In genomic region chr2:156873629-156874028, GRCm38 (mm10) we compare ENCODE assay signal across 9 mouse cellular contexts. TPM values are rescaled to one million over a fixed set of nuclear protein-coding genes. Genes with fewer than 3 reads are reported as not detected.
A peak's percentile ranks its signal among the peaks of the same experiment; 100 is the strongest.
DNase-seq lines count a peak whose midpoint lies in the region; ATAC-seq and TF ChIP-seq lines count a peak whose summit lies in the region.
"Had no signal": no experiment of that assay in that cellular context is flagged by ENCODE, and none has a peak within 500 bp of the region (broad histone marks: within the 10 kb centered on the region; RNA-seq: fewer than 3 reads in every experiment).

No protein-coding gene starts in this region.

- no peak overlapping the region for H3K4me2 ChIP-seq in kidney, postnatal 0 days (ENCODE audit: low read length)
- no peak overlapping the region for H3K4me2 ChIP-seq in stomach, postnatal 0 days (replicated peaks; ENCODE audit: low read depth)
- H3K4me2 ChIP-seq: liver, embryonic 15.5 days had no signal

- peak; percentile 85 for TF ChIP-seq CTCF in kidney, postnatal 0 days (IDR thresholded peaks at IDR 0.05; ENCODE audit: low read depth)
- TF ChIP-seq CTCF in stomach, postnatal 0 days (IDR thresholded peaks at IDR 0.05; ENCODE audit: low read depth), result peak; percentile 88

- TF ChIP-seq EP300 in stomach, postnatal 0 days (optimal IDR thresholded peaks at IDR 0.05), result no peak

- H3K27me3 ChIP-seq in kidney, postnatal 0 days (ENCODE audit: insufficient read depth, low read length), result no peaks in the 10 kb centered on the region
- H3K27me3 ChIP-seq in stomach, postnatal 0 days (ENCODE audit: control insufficient read depth, insufficient read depth, low read length), result no peaks in the 10 kb centered on the region
- H3K27me3 ChIP-seq: liver, embryonic 15.5 days had no signal

- no peaks in the 10 kb centered on the region for H3K9me3 ChIP-seq in kidney, postnatal 0 days (replicated peaks; ENCODE audit: low read length)
- H3K9me3 ChIP-seq in stomach, postnatal 0 days (ENCODE audit: control insufficient read depth, low read length), result no peaks in the 10 kb centered on the region
- H3K9me3 ChIP-seq: liver, embryonic 15.5 days had no signal

- H3K27ac ChIP-seq in kidney, postnatal 0 days, result no peak overlapping the region
- H3K27ac ChIP-seq in stomach, postnatal 0 days (replicated peaks), result no peak overlapping the region
- H3K27ac ChIP-seq: liver, embryonic 15.5 days had no signal

- no peak overlapping the region for H3K9ac ChIP-seq in kidney, postnatal 0 days (ENCODE audit: low read depth, low read length)
- no peak overlapping the region for H3K9ac ChIP-seq in stomach, postnatal 0 days (ENCODE audit: low read length)
- H3K9ac ChIP-seq: liver, embryonic 15.5 days had no signal

- peaks cover 33% of the 10 kb centered on the region for H3K36me3 ChIP-seq in kidney, postnatal 0 days (ENCODE audit: insufficient read depth, low read length)
- H3K36me3 ChIP-seq in stomach, postnatal 0 days (ENCODE audit: control insufficient read depth, insufficient read depth, low read length), result peaks cover 14% of the 10 kb centered on the region; the same call in 1 of the 2 replicates

- H3K4me1 ChIP-seq in kidney, postnatal 0 days (replicated peaks; ENCODE audit: insufficient read depth, low read length), result no peaks in the 10 kb centered on the region
- no peaks in the 10 kb centered on the region for H3K4me1 ChIP-seq in stomach, postnatal 0 days (replicated peaks; ENCODE audit: control insufficient read depth, insufficient read depth)

- peak; percentile 36 for DNase-seq in kidney, adult 18-20 months
- DNase-seq in kidney, adult 11 months, result no peak
- DNase-seq in ES-CJ7 (ENCODE audit: low read depth, low spot score), result peak; percentile 57
- DNase-seq in cerebellum, adult 11 months, result peak; percentile 72
- peak; percentile 68 for DNase-seq in forelimb bud, embryonic 11.5 days (ENCODE audit: low read depth, low spot score)
- peak; percentile 74 for DNase-seq in kidney, postnatal 0 days (ENCODE audit: low spot score)
- DNase-seq in lung, postnatal 10 days, result peak; percentile 68
- DNase-seq in stomach, postnatal 0 days (ENCODE audit: low spot score), result peak; percentile 64

- 29% methylated on average over 5 of the region's 5 CpGs for WGBS in kidney, postnatal 0 days
- WGBS in stomach, postnatal 0 days, result 19% methylated on average over 5 of the region's 5 CpGs

- no peak overlapping the region for H3K4me3 ChIP-seq in kidney, postnatal 0 days (replicated peaks; ENCODE audit: low read depth, low read length)
- H3K4me3 ChIP-seq in stomach, postnatal 0 days (ENCODE audit: low read depth, low read length), result no peak overlapping the region
- H3K4me3 ChIP-seq: liver, embryonic 15.5 days had no signal

- ATAC-seq in kidney, postnatal 0 days (replicated peaks; ENCODE audit: low FRiP score, low read depth), result 0 out of 2 replicates have a peak, but pooled peaks have one; percentile 41
- ATAC-seq in stomach, postnatal 0 days (ENCODE audit: low FRiP score, low TSS enrichment), result peak; percentile 54

RNA-seq across cellular contexts. Expression of gene Rab5if, which starts 10.7 kb away (rescaled TPM):
- polyA plus RNA-seq in kidney, postnatal 0 days (2015; fragmentation: Nextera tagmentation; extraction: Ambion mirVana), result 227 and 252 TPM in 2 replicates
- polyA plus RNA-seq in stomach, postnatal 0 days (2015; fragmentation: Nextera tagmentation; extraction: Ambion mirVana), result 221 and 227 TPM in 2 replicates

RNA-seq across cellular contexts. Expression of gene Sla2, which starts 13.4 kb away (rescaled TPM):
- polyA plus RNA-seq in kidney, postnatal 0 days (2015; fragmentation: Nextera tagmentation; extraction: Ambion mirVana), result 0.18 and 0.32 TPM in 2 replicates
- 0.10 and 0.17 TPM in 2 replicates for polyA plus RNA-seq in stomach, postnatal 0 days (2015; fragmentation: Nextera tagmentation; extraction: Ambion mirVana)

RNA-seq across cellular contexts. Expression of gene 4930518I15Rik, which starts 15.9 kb away (rescaled TPM):
- polyA plus RNA-seq in kidney, postnatal 0 days (2015; fragmentation: Nextera tagmentation; extraction: Ambion mirVana), result 2.6 and 4.6 TPM in 2 replicates
- 2.4 and 2.7 TPM in 2 replicates for polyA plus RNA-seq in stomach, postnatal 0 days (2015; fragmentation: Nextera tagmentation; extraction: Ambion mirVana)

RNA-seq across cellular contexts. Expression of gene Tgif2, which starts 33.8 kb away (rescaled TPM):
- 38.2 and 40.6 TPM in 2 replicates for polyA plus RNA-seq in kidney, postnatal 0 days (2015; fragmentation: Nextera tagmentation; extraction: Ambion mirVana)
- 11.9 and 13.3 TPM in 2 replicates for polyA plus RNA-seq in stomach, postnatal 0 days (2015; fragmentation: Nextera tagmentation; extraction: Ambion mirVana)
